Mouse (Mus musculus) erythroblast, embryonic 14.5 days (primary cell): ENCODE data around the gene Mblac1. TPM values are rescaled to one million over a fixed set of nuclear protein-coding genes. Genes with fewer than 3 reads are reported as not detected.

Experiments used
- H3K27me3 ChIP-seq: 2 replicates; pipeline ENCODE4 v1.6.1; 2012; ENCODE audit warnings: inconsistent platforms; ENCODE audit not compliant: control insufficient read depth
- H3K36me3 ChIP-seq: 2 replicates; pipeline ENCODE4 v1.6.1; 2012; ENCODE audit warnings: mild to moderate bottlenecking, inconsistent platforms; ENCODE audit not compliant: control insufficient read depth
- H3K4me1 ChIP-seq: 2 replicates; pipeline ENCODE4 v1.6.1; 2012; ENCODE audit warnings: inconsistent platforms; ENCODE audit not compliant: control insufficient read depth
- H3K4me3 ChIP-seq: replicated peaks from 2 replicates; pipeline ENCODE3; 2012; ENCODE audit warnings: moderate library complexity, mild to moderate bottlenecking, inconsistent platforms
- H3K9me3 ChIP-seq: 2 replicates; pipeline ENCODE4 v1.6.1; 2012; ENCODE audit warnings: low read length, inconsistent platforms, mixed read lengths; ENCODE audit not compliant: control insufficient read depth
- GATA1 ChIP-seq: IDR thresholded peaks from 2 replicates; pipeline ENCODE4 v1.6.1; 2012; ENCODE audit warnings: low read length, inconsistent platforms, mixed read lengths
- TAL1 ChIP-seq: IDR thresholded peaks from 3 replicates; pipeline ENCODE4 v1.6.1; 2012; ENCODE audit warnings: low read length, inconsistent platforms, mixed read lengths
- polyA plus RNA-seq: library from polyadenylated mRNA; stranded (reverse); fragments of >175 nt; gene quantifications from 2 replicates; pipeline ENCODE4 v1.2.3, GENCODE M21; 2012

The Mblac1 gene
- polyA plus RNA-seq, 1 experiment, result 0.12 TPM

- TF ChIP-seq TAL1 (no peak), GATA1 (no peak)
- no peaks in the 10 kb centered on the region for H3K9me3 ChIP-seq
- H3K4me1 ChIP-seq, result no peaks in the 10 kb centered on the region
- H3K27me3 ChIP-seq, result no peaks in the 10 kb centered on the region
- no peak overlapping the region for H3K4me3 ChIP-seq
- H3K36me3 ChIP-seq, result no peaks in the 10 kb centered on the region
Observed at GRCm38 (mm10) chr5:138228026-138228425, 33.9 kb downstream of the Mblac1 start.

- TF ChIP-seq TAL1 (no peak), GATA1 (no peak)
- no peak overlapping the region for H3K4me3 ChIP-seq
- H3K27me3 ChIP-seq, result no peaks in the 10 kb centered on the region
- H3K4me1 ChIP-seq, result no peaks in the 10 kb centered on the region
- no peaks in the 10 kb centered on the region for H3K9me3 ChIP-seq
- no peaks in the 10 kb centered on the region for H3K36me3 ChIP-seq
Observed at GRCm38 (mm10) chr5:138229511-138229910, 35.4 kb downstream of the Mblac1 start.

GRCm38 (mm10) chr5:138233778-138234177 is 39.7 kb downstream of the Mblac1 start:
- no peaks in the 10 kb centered on the region for H3K27me3 ChIP-seq

GRCm38 (mm10) chr5:138234224-138234623 is 40.1 kb downstream of the Mblac1 start:
- H3K27me3 ChIP-seq, result no peaks in the 10 kb centered on the region
- no peaks in the 10 kb centered on the region for H3K4me1 ChIP-seq
- H3K9me3 ChIP-seq, result no peaks in the 10 kb centered on the region
- TF ChIP-seq GATA1 (no peak), TAL1 (no peak)
- H3K36me3 ChIP-seq, result no peaks in the 10 kb centered on the region
- no peak overlapping the region for H3K4me3 ChIP-seq

More at GRCm38 (mm10) chr5:138233778-138234177, 39.7 kb downstream of the Mblac1 start:
- Histone ChIP-seq H3K36me3 (no peaks in the 10 kb centered on the region), H3K4me3 (no peak overlapping the region), H3K4me1 (no peaks in the 10 kb centered on the region), H3K9me3 (no peaks in the 10 kb centered on the region)
- TF ChIP-seq TAL1, result no peak
- TF ChIP-seq GATA1, result no peak

- Histone ChIP-seq H3K4me3 (no peak overlapping the region), H3K9me3 (no peaks in the 10 kb centered on the region), H3K4me1 (no peaks in the 10 kb centered on the region), H3K36me3 (no peaks in the 10 kb centered on the region), H3K27me3 (no peaks in the 10 kb centered on the region)
- no peak for TF ChIP-seq TAL1
- TF ChIP-seq GATA1, result no peak
Observed at GRCm38 (mm10) chr5:138241511-138241910, 47.4 kb downstream of the Mblac1 start.

Other genes starting within 250 kb of the Mblac1 start
- gene Gjc3, start 231.2 kb upstream of the Mblac1 start, polyA plus RNA-seq, result not detected in 2 replicates
- not detected in 2 replicates for gene Azgp1, start 212.8 kb upstream of the Mblac1 start, polyA plus RNA-seq
- 0.02 TPM in 1 of 2 replicates, not detected in the other for gene Smok3a, start 173.1 kb upstream of the Mblac1 start, polyA plus RNA-seq
- gene Smok3b, start 172.9 kb upstream of the Mblac1 start, polyA plus RNA-seq, result not detected in 2 replicates
- gene Smok3c, start 141.1 kb upstream of the Mblac1 start, polyA plus RNA-seq, result not detected in 2 replicates
- 0.01 and 0.02 TPM in 2 replicates for gene Zkscan1, start 109.2 kb upstream of the Mblac1 start, polyA plus RNA-seq
- gene Zscan21, start 77.4 kb upstream of the Mblac1 start, polyA plus RNA-seq, result 0.10 and 0.11 TPM in 2 replicates
- gene Zfp113, start 38.6 kb upstream of the Mblac1 start, polyA plus RNA-seq, result 0.01 and 0.04 TPM in 2 replicates
- 8.2 and 11.5 TPM in 2 replicates for gene Cops6, start 33.2 kb upstream of the Mblac1 start, polyA plus RNA-seq
- 1.1 and 1.7 TPM in 2 replicates for gene Ap4m1, start 22.3 kb upstream of the Mblac1 start, polyA plus RNA-seq
- gene Mcm7, start 21.9 kb upstream of the Mblac1 start, polyA plus RNA-seq, result 7.1 and 11.5 TPM in 2 replicates
- gene Taf6, start 6.9 kb upstream of the Mblac1 start, polyA plus RNA-seq, result 2.8 and 3.9 TPM in 2 replicates
- 0.28 and 0.30 TPM in 2 replicates for gene Cnpy4, start 6.8 kb upstream of the Mblac1 start, polyA plus RNA-seq
- gene Nxpe5, start 31.6 kb downstream of the Mblac1 start, polyA plus RNA-seq, result not detected in 2 replicates
- 2.2 and 2.3 TPM in 2 replicates for gene Lamtor4, start 61.2 kb downstream of the Mblac1 start, polyA plus RNA-seq
- 2.4 and 2.9 TPM in 2 replicates for gene BC037034, start 69.7 kb downstream of the Mblac1 start, polyA plus RNA-seq
- gene Gal3st4, start 78.5 kb downstream of the Mblac1 start, polyA plus RNA-seq, result not detected in 2 replicates
- gene Gm43720, start 85.6 kb downstream of the Mblac1 start, polyA plus RNA-seq, result not detected in 2 replicates
- gene Gpc2, start 85.7 kb downstream of the Mblac1 start, polyA plus RNA-seq, result 0.06 and 0.07 TPM in 2 replicates
- gene Stag3, start 85.9 kb downstream of the Mblac1 start, polyA plus RNA-seq, result 3.2 and 4.9 TPM in 2 replicates
- gene Pvrig, start 147.6 kb downstream of the Mblac1 start, polyA plus RNA-seq, result not detected in 2 replicates
- 0.01 TPM in 1 of 2 replicates, not detected in the other for gene Zfp157, start 247.2 kb downstream of the Mblac1 start, polyA plus RNA-seq